Mouse (Mus musculus) gastrocnemius, postnatal 14 days (tissue): ENCODE data around the gene P2ry14. TPM values are rescaled to one million over a fixed set of nuclear protein-coding genes. Genes with fewer than 3 reads are reported as not detected.

Experiments used
- total RNA-seq, 2 experiments: library from RNA; stranded (reverse); gene quantifications; 2 replicates each; pipeline ENCODE4 v1.2.3; 2021

The P2ry14 gene
- total RNA-seq, 2 experiments from 2014 or later, result 2.8 to 3.1 TPM

Other genes with a start within 250 kb of the P2ry14 start
- 1 to 10 TPM; 1.4 to 1.9 TPM for gene Med12l, start 147.8 kb downstream of the P2ry14 start, total RNA-seq
- not detected for gene Gpr171, start 51.8 kb downstream of the P2ry14 start, total RNA-seq
- gene Gpr87, start 41.5 kb upstream of the P2ry14 start, total RNA-seq, result not detected
- gene P2ry13, start 57.3 kb upstream of the P2ry14 start, total RNA-seq, result under 1 TPM; 0.60 to 0.84 TPM
- gene P2ry12, start 109.3 kb upstream of the P2ry14 start, total RNA-seq, result 1 to 10 TPM in 1 of 2 experiments, under 1 TPM in 1; 0.60 to 1.8 TPM
- 10 to 100 TPM; 14.4 to 26.0 TPM for gene Igsf10, start 190.8 kb upstream of the P2ry14 start, total RNA-seq